Mouse (Mus musculus) bone marrow, adult 2 months (tissue): ENCODE measurements at regions not wholly inside any gene's neighbourhood (a gene's known extent, or its start where the extent isn't known, plus 50 kb on each side); places are given as distances from the start of the nearest gene placed in this dataset.

Experiments used
- CTCF ChIP-seq: fragments of 200-500 bp; IDR thresholded peaks from 2 replicates; pipeline ENCODE4 v1.5.1; 2011; ENCODE audit warnings: low read length, control low read depth; ENCODE audit not compliant: control insufficient read depth, insufficient read depth
- POLR2A ChIP-seq: fragments of 200-500 bp; IDR thresholded peaks from 2 replicates; pipeline ENCODE4 v1.6.1; 2011; ENCODE audit warnings: low read depth, mild to moderate bottlenecking, control low read depth, low read length, borderline replicate concordance; ENCODE audit not compliant: control insufficient read depth

GRCm38 (mm10) chr2:30741450-30741849 lies 62.0 kb downstream of the 1700001O22Rik start:
- TF ChIP-seq CTCF, result no peak
- no peak for TF ChIP-seq POLR2A
